Mouse (Mus musculus) gastrocnemius, postnatal 14 days (tissue): Measurements from ENCODE around the gene Frmd4b. TPM values are rescaled to one million over a fixed set of nuclear protein-coding genes. Genes with fewer than 3 reads are reported as not detected.

Source experiments
- DNase-seq: peaks from one replicate; pipeline ENCODE4 v3.0.0; 2021; ENCODE audit warnings: mixed read lengths
- intact Hi-C: fragments of 180-260 bp; cut with DNase I; formaldehyde crosslinking; loops from one replicate; pipeline ENCODE4 v1.15.1; 2025; ENCODE audit warnings: low total_unique reads
- long read RNA-seq, 2 experiments: library from polyadenylated mRNA; stranded (forward); transcript quantifications; one replicate each; pipeline ENCODE4 v2.0.0; 2021
- total RNA-seq, 2 experiments: library from RNA; stranded (reverse); gene quantifications; 2 replicates each; pipeline ENCODE4 v1.2.3; 2021

Gene Frmd4b
- total RNA-seq = 10 to 100 TPM; 14.5 to 14.6 TPM
- long read RNA-seq, experiment 1, full-length matches to known transcripts = 6 of 12 reads
- long read RNA-seq, experiment 1, partial matches to known transcripts = 1 of 12 reads
- long read RNA-seq, experiment 1, other reads (novel, unspliced or antisense) = 5 of 12 reads
- long read RNA-seq, experiment 2, full-length matches to known transcripts = 2 of 5 reads
- long read RNA-seq, experiment 2, partial matches to known transcripts = 0 of 5 reads
- long read RNA-seq, experiment 2, other reads (novel, unspliced or antisense) = 3 of 5 reads

- peak; percentile 62 for DNase-seq
- intact Hi-C loops = no loop called here
These were observed at the start of gene Frmd4b for GRCm38 (mm10) chr6:97617266-97617743. TSS of gene Frmd4b (minus strand) at chr6:97617541.

DNA sequence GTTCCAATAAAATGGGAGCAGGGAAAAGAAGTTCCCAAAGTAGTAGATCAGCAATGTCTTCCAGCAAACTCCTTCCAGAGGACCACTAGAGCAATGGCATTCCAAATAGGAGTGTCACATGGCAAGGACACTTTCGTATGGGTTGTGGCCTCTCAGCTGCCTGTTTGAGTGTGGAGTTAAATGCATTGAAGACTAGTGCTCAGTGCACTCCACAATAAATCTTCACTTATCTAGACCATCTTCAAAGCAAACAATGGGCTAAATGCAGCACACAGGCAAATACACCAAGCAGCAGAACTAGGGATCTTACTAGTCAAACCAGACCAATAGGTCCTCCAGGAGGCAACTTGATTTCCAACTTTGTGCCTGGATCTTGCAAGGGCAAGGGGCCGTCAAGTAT is 49.1 kb upstream of the Frmd4b start:
- DNase-seq = no peak
- intact Hi-C loops = no loop called here

DNA sequence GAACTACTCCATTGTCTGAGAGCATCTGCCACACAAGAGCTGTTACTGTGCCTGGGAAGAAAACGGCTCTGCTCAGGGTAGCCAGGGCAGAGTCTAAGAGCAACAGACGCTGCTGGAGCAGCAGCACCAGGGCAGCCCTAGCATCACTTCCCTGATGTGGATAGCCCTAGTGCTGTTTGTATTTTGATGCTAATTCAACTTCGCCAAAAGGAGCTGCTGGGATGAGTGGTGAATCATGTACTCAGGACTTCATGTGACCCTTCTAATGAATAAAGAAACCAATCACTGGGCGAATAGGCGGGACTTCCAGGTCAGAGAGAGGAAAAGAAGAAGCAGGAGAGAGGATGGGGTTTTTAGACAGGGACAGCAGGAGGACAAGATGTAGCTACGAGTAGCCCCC is 41.6 kb upstream of the Frmd4b start:
- intact Hi-C loops = no loop called here
- DNase-seq = no peak

DNA sequence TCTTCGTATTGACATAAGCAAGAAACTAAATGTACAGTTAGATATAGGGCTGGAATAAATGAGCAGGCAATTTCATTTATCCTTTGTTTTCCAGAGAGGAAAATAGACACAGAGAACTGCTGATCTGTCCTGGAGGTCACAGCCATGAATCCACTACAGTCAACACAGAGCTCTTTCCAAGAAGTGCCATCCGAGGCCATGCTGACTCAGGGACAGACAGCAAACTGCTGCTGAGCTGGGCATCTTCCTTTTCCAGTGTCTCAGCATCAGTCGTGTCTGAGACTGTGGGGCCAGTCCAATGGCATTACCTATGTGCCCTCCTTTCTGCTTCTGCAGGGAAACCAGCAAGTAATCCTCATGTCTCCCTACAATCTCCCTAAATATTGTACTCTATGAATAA is 38.6 kb upstream of the Frmd4b start:
- intact Hi-C loops = no loop called here
- DNase-seq = no peak

DNA sequence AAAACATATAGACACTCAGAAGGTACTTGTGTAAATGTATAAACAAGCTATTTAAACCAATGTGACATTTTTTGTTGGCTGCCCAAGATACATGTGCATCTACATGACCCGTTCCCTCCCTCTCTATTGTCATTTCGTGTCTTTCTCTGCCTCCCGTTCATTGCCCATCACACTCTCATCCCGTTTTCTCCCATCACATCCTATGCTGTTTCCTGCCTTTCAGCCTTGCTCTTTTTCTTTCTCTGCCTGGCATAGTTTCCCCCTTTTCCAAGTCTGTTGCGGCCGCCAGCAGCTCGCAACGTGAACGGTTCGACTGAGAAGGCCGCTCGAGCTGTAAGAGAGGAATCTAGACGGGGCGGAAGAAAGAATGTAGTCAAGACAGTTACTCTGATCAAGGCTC is 30.2 kb upstream of the Frmd4b start:
- intact Hi-C loops = no loop called here
- DNase-seq = no peak

DNA sequence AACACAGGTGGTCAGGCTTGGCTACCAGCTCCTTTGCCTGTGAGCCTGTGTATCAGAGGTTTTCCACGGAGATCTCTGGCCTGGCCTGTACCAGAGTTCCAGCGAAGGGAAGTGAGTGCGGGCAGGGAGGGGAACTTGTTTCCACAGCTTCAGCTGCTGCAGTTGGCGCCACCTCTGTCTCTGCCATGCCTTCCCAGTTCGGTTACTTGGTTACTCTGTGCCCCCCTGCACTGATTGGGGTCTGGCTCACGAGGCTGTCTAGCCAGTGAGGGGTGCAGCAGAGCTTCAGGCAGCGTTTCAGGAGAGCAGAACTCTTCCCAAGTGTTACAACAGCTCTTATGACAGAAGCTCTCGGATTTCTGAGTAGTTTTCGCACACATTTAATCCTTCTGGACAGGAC is 6.0 kb upstream of the Frmd4b start:
- no peak for DNase-seq
- intact Hi-C loops = no loop called here

DNA sequence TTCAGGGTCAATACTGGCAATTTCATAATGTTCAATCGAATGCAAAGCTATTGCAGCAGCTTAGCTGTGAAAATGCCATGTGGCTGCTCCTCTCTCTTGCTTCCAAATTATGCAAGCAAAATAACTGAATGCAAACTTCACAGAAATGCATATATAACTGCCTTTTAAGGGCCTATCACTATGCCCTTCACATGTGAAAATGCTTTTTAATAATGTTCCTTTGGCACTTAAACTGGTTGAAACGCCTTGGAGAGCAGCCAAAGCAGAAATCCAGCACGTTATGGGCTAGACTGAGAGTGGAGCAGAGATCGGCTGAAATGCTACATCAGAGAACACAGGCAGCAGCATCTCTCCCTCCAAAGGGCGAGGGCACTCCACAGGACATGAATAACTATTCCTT is 4.9 kb upstream of the Frmd4b start:
- intact Hi-C loops = no loop called here
- no peak for DNase-seq

GRCm38 (mm10) chr6:97617774-97618173 is 433 bp upstream of the Frmd4b start:
- no peak for DNase-seq
- intact Hi-C loops = no loop called here

DNA sequence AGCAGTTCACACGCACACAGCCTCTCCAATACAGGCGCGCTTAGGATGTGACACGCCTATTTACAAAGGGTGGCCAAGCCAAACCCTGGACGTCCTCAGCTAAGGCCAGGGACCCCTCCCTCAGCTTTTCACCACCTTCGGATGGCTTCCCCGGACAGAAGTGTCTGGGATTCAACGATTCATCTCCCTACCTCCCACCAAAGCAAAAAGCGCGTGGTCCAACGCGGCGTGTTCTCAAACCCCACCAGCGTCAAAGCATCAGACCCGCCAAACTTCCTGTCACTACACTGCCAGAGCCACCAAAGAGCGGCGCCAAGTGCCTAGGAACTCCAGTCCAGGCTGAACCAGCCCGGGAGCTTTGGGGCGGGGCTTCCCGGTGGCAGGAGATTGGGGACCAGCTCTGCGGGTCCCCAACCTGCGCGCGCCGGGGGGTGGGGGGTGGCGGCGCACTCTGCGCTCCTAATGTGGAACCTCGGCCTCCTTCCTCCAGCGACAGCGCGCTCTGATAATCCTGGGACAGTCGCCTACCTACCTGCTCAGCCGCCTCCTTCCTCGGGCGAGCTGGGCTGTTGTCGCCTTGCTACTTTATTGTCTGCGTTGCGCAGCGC is 579 bp downstream of the Frmd4b start:
- intact Hi-C loops = no loop called here
- DNase-seq = peak; percentile 28

GRCm38 (mm10) chr6:97615901-97616461 is 1.4 kb downstream of the Frmd4b start:
- peak; percentile 9 for DNase-seq
- intact Hi-C loops = no loop called here

DNA sequence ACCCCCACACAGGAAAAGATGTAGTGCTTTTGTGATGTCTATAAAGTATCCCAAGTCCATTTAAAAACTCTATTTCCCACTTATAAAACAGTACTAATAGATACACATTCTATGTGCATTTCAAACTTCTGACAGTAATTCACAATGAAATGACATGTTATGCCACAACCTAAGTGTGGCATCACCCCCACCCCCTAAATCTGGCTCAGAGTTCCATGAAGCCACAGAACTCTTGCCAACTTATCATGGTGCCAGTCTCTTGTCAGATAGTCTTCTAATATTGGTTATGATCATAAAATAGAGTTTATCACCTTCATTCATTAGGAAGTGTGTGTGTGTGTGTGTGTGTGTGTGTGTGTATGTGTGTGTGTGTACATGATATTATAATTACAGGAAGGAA is 3.2 kb downstream of the Frmd4b start:
- intact Hi-C loops = no loop called here
- DNase-seq = no peak

DNA sequence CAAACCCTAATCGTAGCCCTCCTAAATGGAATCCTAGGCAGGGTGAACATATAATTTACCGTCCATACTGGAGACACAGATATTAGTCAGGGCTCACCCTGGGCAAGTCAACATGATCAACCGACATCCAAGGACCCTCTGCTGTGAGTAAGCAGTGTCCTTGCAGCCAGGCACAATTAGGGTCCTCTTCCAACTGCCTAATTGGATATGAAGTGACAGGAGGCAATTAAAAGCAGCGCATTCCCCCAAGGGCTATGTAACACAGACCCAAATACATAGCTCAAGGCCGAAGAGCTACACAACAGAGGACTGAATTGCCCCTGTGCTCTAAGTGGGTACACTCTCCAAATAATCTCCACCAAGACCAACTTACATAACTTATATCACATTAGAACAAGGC is 4.5 kb downstream of the Frmd4b start:
- DNase-seq = no peak
- intact Hi-C loops = no loop called here

DNA sequence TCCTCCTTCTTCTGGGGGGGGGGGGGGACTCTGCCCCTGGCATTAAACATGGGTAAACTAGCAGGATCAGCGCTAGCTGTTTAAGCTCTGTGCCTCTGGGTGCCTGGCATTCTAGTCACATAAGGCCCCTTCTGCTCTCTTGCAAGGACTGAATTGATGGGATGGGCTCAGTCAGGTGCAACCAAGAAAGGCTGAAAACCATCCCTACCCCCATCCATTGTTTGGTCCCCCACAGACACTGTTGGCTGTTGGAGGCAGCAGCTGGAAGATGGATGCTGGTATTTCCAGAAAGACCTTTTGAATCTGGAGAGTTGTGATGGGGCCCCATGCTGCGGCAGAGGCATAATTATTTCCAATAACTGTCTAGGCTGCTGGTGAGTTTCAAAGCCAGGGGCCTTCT is 7.3 kb downstream of the Frmd4b start:
- no peak for DNase-seq
- intact Hi-C loops = no loop called here

DNA sequence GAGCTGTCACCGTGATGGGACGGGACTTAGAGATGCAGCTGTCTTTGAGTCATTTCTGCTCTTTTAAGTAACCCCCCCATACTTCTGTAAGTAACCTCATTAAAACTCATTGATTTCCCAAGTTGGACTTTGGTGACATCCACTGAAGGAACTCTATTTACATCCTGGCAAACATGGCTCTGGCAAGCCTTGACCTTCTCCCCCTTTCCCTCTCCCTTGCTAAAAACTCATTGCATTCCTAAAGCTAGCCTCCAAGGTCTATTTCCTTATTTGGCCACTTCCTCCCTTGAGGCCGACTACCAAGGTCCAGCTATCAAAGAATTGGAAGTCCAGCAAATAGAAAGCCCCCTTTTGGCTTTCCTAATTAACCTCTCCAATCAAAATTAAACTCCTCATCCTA is 9.7 kb downstream of the Frmd4b start:
- no peak for DNase-seq
- intact Hi-C loops = no loop called here

DNA sequence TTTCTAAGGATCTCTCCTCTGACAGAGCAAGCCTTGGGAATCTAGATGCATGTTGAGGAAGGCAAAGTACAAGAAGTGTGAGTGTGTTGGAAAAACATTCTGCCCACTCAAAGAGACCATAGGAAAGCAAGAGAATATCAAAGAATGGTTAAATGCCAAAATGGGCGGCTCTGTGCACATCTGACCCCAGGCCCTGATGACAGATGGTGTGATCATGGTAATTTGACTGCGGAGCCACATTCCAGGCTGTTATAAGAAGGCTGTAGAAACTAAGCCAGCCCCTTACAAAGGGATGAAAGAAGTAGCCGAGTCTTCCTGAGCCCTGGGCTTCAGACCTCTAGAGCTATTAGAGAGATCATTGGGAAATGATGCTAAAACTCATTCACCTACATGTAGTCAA is 22.1 kb downstream of the Frmd4b start:
- intact Hi-C loops = no loop called here
- no peak for DNase-seq

DNA sequence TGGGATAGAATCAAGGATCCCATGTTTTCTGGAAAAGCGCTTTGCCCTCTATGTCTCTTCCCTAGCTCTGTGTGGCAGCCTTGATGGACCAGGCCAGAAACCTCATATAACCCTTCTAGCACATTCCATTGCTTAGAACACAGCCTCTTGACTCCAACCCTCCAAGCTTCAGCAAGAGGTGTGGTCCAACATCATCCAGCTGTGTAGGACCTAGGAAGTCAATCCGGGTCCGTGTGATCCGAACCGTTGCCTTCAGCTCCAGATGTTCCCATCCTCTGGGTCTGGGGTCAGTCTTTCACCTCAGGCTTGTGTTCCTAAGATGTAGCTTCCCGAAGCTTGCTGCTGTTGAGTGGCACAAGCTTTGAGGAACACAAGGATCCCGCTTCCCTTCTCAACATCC is 22.8 kb downstream of the Frmd4b start:
- intact Hi-C loops = no loop called here
- DNase-seq = no peak

- intact Hi-C loops = no loop called here
- no peak for DNase-seq
These were observed 27.1 kb downstream of the Frmd4b start for GRCm38 (mm10) chr6:97590230-97590629.

DNA sequence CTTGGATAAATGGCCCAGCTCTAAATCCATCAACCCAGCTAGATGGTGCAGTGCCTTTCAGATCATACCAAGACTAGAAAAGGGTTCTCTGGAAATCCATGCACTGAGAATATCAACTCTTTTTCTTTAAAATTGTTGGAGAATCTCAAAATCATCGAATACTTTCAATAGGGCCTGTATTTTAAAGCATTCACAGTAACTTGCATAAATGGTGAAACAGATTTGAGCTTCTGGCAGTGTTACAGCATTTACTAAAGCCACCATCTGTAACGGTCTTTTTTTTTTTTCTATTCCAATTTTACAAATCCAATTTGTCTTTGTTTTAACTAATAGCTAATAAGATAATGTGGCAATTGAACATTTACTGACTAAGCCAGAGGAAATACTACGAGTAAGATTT is 27.8 kb downstream of the Frmd4b start:
- intact Hi-C loops = no loop called here
- no peak for DNase-seq

- intact Hi-C loops = no loop called here
- no peak for DNase-seq
These were observed 28.3 kb downstream of the Frmd4b start for GRCm38 (mm10) chr6:97589031-97589430.

DNA sequence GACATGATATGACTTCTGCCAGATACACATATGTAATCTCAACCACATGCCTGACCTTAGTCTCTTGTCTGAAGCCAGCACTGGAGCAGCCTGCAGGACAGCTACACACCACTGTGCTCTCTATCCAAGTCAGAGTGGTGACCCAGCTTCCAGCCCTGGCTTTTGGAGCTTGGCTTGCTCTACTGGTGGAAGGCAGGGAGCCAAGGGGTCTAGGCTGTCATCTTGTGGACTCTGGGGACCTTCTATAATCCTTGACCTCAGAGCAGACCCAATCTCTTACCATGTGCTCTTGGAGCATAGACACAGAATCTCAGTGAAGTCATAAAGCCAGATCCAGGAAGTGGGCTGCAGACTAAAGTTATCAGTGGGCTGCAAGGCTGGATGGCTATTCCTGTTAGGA is 30.7 kb downstream of the Frmd4b start:
- intact Hi-C loops = no loop called here
- DNase-seq = no peak

- intact Hi-C loops = no loop called here
- DNase-seq = peak; percentile 11
These were observed 31.3 kb downstream of the Frmd4b start for GRCm38 (mm10) chr6:97586024-97586423.
